Mouse (Mus musculus): ENCODE measurements around the gene Zfp940. TPM values are rescaled to one million over a fixed set of nuclear protein-coding genes. Genes with fewer than 3 reads are reported as not detected.

Gene Zfp940
- polyA plus RNA-seq, 1 experiment from 2014 or later, result 1.1 TPM

DNA sequence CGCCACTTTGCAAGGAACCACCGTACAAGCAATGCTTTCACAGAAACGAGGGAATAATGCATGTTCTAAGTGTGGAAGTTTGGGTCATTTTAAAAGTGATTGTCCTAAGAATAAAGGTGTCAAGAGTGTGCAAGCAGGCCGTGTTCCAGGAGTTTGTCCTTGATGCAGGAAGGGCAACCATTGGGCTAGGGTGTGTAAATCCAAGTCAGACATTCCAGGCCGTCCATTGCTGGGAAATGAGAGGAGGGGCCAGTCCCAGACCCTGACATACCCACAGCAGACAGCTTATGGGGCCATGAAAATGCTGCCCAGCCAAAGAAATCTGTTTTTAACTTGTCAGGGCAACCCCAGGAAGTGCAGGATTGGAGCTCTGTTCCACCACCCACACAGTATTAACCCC is 46.4 kb downstream of the Zfp940 start:
- Histone ChIP-seq H3K9ac (no peak overlapping the region), H3K27me3 (no peaks in the 10 kb centered on the region), H3K4me3 (replicated peaks) (no peak overlapping the region), H3K36me3 (no peaks in the 10 kb centered on the region), H3K4me2 (no peak overlapping the region), H3K4me1 (replicated peaks) (no peaks in the 10 kb centered on the region), H3K9me3 (replicated peaks) (no peaks in the 10 kb centered on the region), H3K27ac (no peak overlapping the region)
- 62% methylated on average over 5 of the region's 5 CpGs for WGBS (ENCODE audit: insufficient replicate concordance)
- DNase-seq (no peak), ATAC-seq (ENCODE audit: low read depth) (no peak)

- Histone ChIP-seq H3K9ac (no peak overlapping the region), H3K27ac (no peak overlapping the region), H3K27me3 (peaks cover 17% of the 10 kb centered on the region), H3K4me3 (replicated peaks) (no peak overlapping the region), H3K4me2 (no peak overlapping the region), H3K9me3 (replicated peaks) (no peaks in the 10 kb centered on the region; the same call in 1 of the 2 replicates), H3K4me1 (replicated peaks) (no peaks in the 10 kb centered on the region), H3K36me3 (peaks cover 24% of the 10 kb centered on the region; the same call in 1 of the 2 replicates)
- no peak for DNase-seq
- no peak for ATAC-seq (ENCODE audit: low read depth)
- WGBS (ENCODE audit: insufficient replicate concordance), result 34% methylated on average over 27 of the region's 27 CpGs
Measured at GRCm38 (mm10) chr7:29792906-29793305, 60.6 kb downstream of the Zfp940 start.

DNA sequence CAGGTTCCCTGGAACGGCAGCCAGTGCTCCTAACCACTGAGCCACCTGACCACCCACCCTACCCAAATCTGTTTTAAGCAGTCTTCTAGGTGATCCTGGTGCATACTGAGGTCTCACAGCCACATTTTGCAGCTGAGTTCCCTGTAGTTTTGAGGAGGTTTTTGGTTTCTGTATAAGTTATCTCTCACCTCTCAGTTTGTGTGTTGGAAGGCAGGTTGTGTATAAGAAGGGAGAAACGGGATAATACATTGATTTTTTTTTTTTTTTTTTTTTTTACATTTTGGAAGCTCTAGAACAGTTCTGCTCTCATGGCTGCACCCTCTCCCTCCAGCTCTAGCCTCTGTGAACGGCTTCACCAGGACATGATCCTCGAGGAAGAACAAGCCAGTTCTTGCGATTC is 67.6 kb downstream of the Zfp940 start:
- peak overlapping the region; percentile 86 for H3K4me2 ChIP-seq
- 67% methylated on average over 5 of the region's 5 CpGs for WGBS (ENCODE audit: insufficient replicate concordance)
- H3K9me3 ChIP-seq (replicated peaks), result no peaks in the 10 kb centered on the region
- no peaks in the 10 kb centered on the region for H3K27me3 ChIP-seq
- H3K36me3 ChIP-seq, result peaks cover 9% of the 10 kb centered on the region; the same call in 1 of the 2 replicates
- H3K4me1 ChIP-seq (replicated peaks), result peaks cover 17% of the 10 kb centered on the region
- no peak overlapping the region for H3K27ac ChIP-seq
- H3K9ac ChIP-seq, result no peak overlapping the region
- no peak overlapping the region for H3K4me3 ChIP-seq (replicated peaks)
- ATAC-seq (ENCODE audit: low read depth) (no peak), DNase-seq (no peak)

DNA sequence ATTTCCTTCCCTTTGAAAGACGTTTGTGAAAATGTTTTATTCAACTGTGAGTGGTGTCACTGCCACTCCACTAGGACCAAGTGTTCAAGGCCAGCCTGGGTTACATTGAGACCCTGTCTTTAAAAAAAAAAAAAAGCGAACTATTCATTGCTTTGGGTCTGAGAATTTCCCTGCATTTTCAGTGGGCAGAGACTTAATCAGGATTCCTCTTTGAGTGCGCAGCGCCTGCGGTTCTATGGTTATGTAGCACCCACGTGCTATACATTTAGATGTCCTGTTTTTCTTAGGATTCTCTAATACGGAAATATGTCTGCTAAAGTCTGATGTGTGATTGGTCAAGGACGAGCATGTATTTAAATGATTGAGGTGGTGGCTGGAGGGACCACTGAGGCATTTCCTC is 68.4 kb downstream of the Zfp940 start:
- peak overlapping the region; percentile 86 for H3K4me2 ChIP-seq
- peaks cover 17% of the 10 kb centered on the region for H3K4me1 ChIP-seq (replicated peaks)
- no peaks in the 10 kb centered on the region for H3K27me3 ChIP-seq
- H3K9me3 ChIP-seq (replicated peaks), result no peaks in the 10 kb centered on the region
- WGBS (ENCODE audit: insufficient replicate concordance), result 64% methylated on average over 8 of the region's 8 CpGs
- no peak overlapping the region for H3K9ac ChIP-seq
- peaks cover 6% of the 10 kb centered on the region; the same call in 1 of the 2 replicates for H3K36me3 ChIP-seq
- DNase-seq, result no peak
- ATAC-seq (ENCODE audit: low read depth), result no peak
- no peak overlapping the region; the same call in 1 of the 2 replicates for H3K4me3 ChIP-seq (replicated peaks)
- H3K27ac ChIP-seq, result no peak overlapping the region

GRCm38 (mm10) chr7:29783871-29784551 is 69.5 kb downstream of the Zfp940 start, which contains the start of gene Zfp30:
Zfp30 (plus strand) TSS chr7:29783998.
- H3K9ac ChIP-seq, result peak within 1 kb of the TSS; percentile 76
- ATAC-seq (ENCODE audit: low read depth) (peak; percentile 89), DNase-seq (peak; percentile 74)
- H3K36me3 ChIP-seq, result peaks cover 4% of the 10 kb centered on the region; the same call in 1 of the 2 replicates
- no peak within 1 kb of the TSS for H3K27ac ChIP-seq
- peaks cover 17% of the 10 kb centered on the region for H3K4me1 ChIP-seq (replicated peaks)
- WGBS (ENCODE audit: insufficient replicate concordance), result under 1% methylated on average over 44 of the region's 45 CpGs
- H3K9me3 ChIP-seq (replicated peaks), result no peaks in the 10 kb centered on the region
- no peaks in the 10 kb centered on the region for H3K27me3 ChIP-seq
- peak within 1 kb of the TSS; percentile 70 for H3K4me3 ChIP-seq (replicated peaks)
- peak within 1 kb of the TSS; percentile 86 for H3K4me2 ChIP-seq

Other genes starting within 250 kb of the Zfp940 start
- not detected in 2 replicates for gene Catsperg2, start 126.6 kb downstream of the Zfp940 start, polyA plus RNA-seq (2015; fragmentation: Nextera tagmentation; extraction: Ambion mirVana)
- gene Zfp84, start 85.1 kb downstream of the Zfp940 start, polyA plus RNA-seq (2015; fragmentation: Nextera tagmentation; extraction: Ambion mirVana), result 3.5 and 4.9 TPM in 2 replicates
- 0.54 and 0.68 TPM in 2 replicates for gene Zfp30, start 69.7 kb downstream of the Zfp940 start, polyA plus RNA-seq (2015; fragmentation: Nextera tagmentation; extraction: Ambion mirVana)
- 3.5 and 5.0 TPM in 2 replicates for gene Zfp790, start 37.6 kb downstream of the Zfp940 start, polyA plus RNA-seq (2015; fragmentation: Nextera tagmentation; extraction: Ambion mirVana)
- gene Zfp420, start 6.3 kb upstream of the Zfp940 start, polyA plus RNA-seq (2015; fragmentation: Nextera tagmentation; extraction: Ambion mirVana), result 1.3 and 1.4 TPM in 2 replicates
- gene Zfp27, start 52.9 kb upstream of the Zfp940 start, polyA plus RNA-seq (2015; fragmentation: Nextera tagmentation; extraction: Ambion mirVana), result 1.9 and 2.3 TPM in 2 replicates
- gene Zfp383, start 54.6 kb upstream of the Zfp940 start, polyA plus RNA-seq (2015; fragmentation: Nextera tagmentation; extraction: Ambion mirVana), result 0.58 TPM in 2 replicates
- gene Zfp74, start 100.4 kb upstream of the Zfp940 start, polyA plus RNA-seq (2015; fragmentation: Nextera tagmentation; extraction: Ambion mirVana), result 2.0 and 2.6 TPM in 2 replicates
- gene Zfp568, start 130.3 kb upstream of the Zfp940 start, polyA plus RNA-seq (2015; fragmentation: Nextera tagmentation; extraction: Ambion mirVana), result 8.5 and 10.9 TPM in 2 replicates
- gene Zfp14, start 197.7 kb upstream of the Zfp940 start, polyA plus RNA-seq (2015; fragmentation: Nextera tagmentation; extraction: Ambion mirVana), result 0.29 and 0.41 TPM in 2 replicates
- 1.7 and 2.1 TPM in 2 replicates for gene Zfp82, start 219.2 kb upstream of the Zfp940 start, polyA plus RNA-seq (2015; fragmentation: Nextera tagmentation; extraction: Ambion mirVana)
- 0.44 TPM in 1 of 2 replicates, not detected in the other for gene Gm26920, start 236.7 kb upstream of the Zfp940 start, polyA plus RNA-seq (2015; fragmentation: Nextera tagmentation; extraction: Ambion mirVana)
- 2.0 and 2.5 TPM in 2 replicates for gene Zfp566, start 236.9 kb upstream of the Zfp940 start, polyA plus RNA-seq (2015; fragmentation: Nextera tagmentation; extraction: Ambion mirVana)
- gene Zfp260, start 241.1 kb upstream of the Zfp940 start, polyA plus RNA-seq (2015; fragmentation: Nextera tagmentation; extraction: Ambion mirVana), result 12.7 and 18.3 TPM in 2 replicates

All from liver, embryonic 13.5 days (tissue).